Mouse (Mus musculus) kidney, adult 2 months (tissue): ENCODE data around the gene Dkkl1.

ENCODE experiments used
- CTCF ChIP-seq: fragments of 200-500 bp; conservative IDR thresholded peaks from 2 replicates; pipeline ENCODE4 v1.5.1; 2011; ENCODE audit warnings: low read depth, mild to moderate bottlenecking, control low read depth, low read length, moderate library complexity, mixed read lengths; ENCODE audit not compliant: insufficient read depth, insufficient read length
- POLR2A ChIP-seq: fragments of 200-500 bp; IDR thresholded peaks from one replicate; pipeline ENCODE4 v1.6.1; 2011; ENCODE audit warnings: low read depth, low read length, control low read depth

DNA sequence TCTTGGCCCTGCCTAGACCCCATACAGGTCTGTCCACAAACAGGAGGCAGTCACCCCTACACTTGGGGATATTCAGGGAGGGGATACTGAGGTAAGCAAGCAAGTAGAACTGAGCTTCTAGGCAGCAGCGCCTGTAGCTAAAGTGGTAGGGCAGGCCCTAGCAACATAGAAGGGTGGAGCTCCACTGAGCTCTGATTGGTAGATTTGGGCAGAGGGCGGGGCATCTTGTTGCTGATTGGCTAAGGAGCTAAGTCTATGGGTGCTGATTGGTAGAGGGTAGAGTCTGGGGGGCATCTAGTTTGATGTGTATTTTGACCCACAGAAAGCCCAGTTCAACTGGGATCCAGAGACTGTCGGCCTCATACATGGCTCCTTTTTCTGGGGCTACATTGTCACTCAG is 42.5 kb downstream of the Dkkl1 start:
- TF ChIP-seq CTCF, result no peak
- no peak for TF ChIP-seq POLR2A
